Mouse (Mus musculus) lung, postnatal 10 days (tissue): ENCODE data around the gene G6pc2.

Experiments used
- DNase-seq: peaks from one replicate; pipeline ENCODE4 v3.0.0; 2021

The G6pc2 gene

GRCm38 (mm10) chr2:69210773-69211172 is at the start of gene G6pc2:
Gene G6pc2 (plus strand): TSS chr2:69211073.
- DNase-seq: no peak

- DNase-seq: no peak
Observed at GRCm38 (mm10) chr2:69170395-69171077, 40.3 kb upstream of the G6pc2 start.

- no peak for DNase-seq
Observed at GRCm38 (mm10) chr2:69175296-69175695, 35.6 kb upstream of the G6pc2 start.

GRCm38 (mm10) chr2:69179721-69180120 is 31.2 kb upstream of the G6pc2 start:
- DNase-seq: no peak

- DNase-seq: no peak
Observed at GRCm38 (mm10) chr2:69187990-69188389, 22.9 kb upstream of the G6pc2 start.

- DNase-seq: no peak
Observed at GRCm38 (mm10) chr2:69188732-69189131, 22.1 kb upstream of the G6pc2 start.

- no peak for DNase-seq
Observed at GRCm38 (mm10) chr2:69189222-69189621, 21.7 kb upstream of the G6pc2 start.

GRCm38 (mm10) chr2:69191059-69191458 is 19.8 kb upstream of the G6pc2 start:
- DNase-seq: no peak

- DNase-seq: peak; percentile 30
Observed at GRCm38 (mm10) chr2:69193555-69193954, 17.3 kb upstream of the G6pc2 start.

- DNase-seq: no peak
Observed at GRCm38 (mm10) chr2:69205185-69205584, 5.7 kb upstream of the G6pc2 start.

GRCm38 (mm10) chr2:69205791-69206351 is 5.0 kb upstream of the G6pc2 start, which contains the start of gene Spc25:
Gene Spc25 (minus strand): TSS chr2:69206194.
- peak; percentile 96 for DNase-seq

GRCm38 (mm10) chr2:69206523-69206922 is 4.3 kb upstream of the G6pc2 start:
- no peak for DNase-seq

- no peak for DNase-seq
Observed at GRCm38 (mm10) chr2:69209684-69210083, 1.2 kb upstream of the G6pc2 start.

- DNase-seq: no peak
Observed at GRCm38 (mm10) chr2:69212652-69213051, 1.8 kb downstream of the G6pc2 start.

- DNase-seq: no peak
Observed at GRCm38 (mm10) chr2:69215242-69215641, 4.4 kb downstream of the G6pc2 start.

- DNase-seq: no peak
Observed at GRCm38 (mm10) chr2:69221868-69222416, 11.1 kb downstream of the G6pc2 start.

GRCm38 (mm10) chr2:69222815-69223214 is 11.9 kb downstream of the G6pc2 start:
- no peak for DNase-seq

GRCm38 (mm10) chr2:69224724-69225123 is 13.9 kb downstream of the G6pc2 start:
- DNase-seq: no peak

GRCm38 (mm10) chr2:69226876-69227275 is 16.0 kb downstream of the G6pc2 start:
- no peak for DNase-seq

- no peak for DNase-seq
Observed at GRCm38 (mm10) chr2:69228635-69229034, 17.8 kb downstream of the G6pc2 start.

GRCm38 (mm10) chr2:69230137-69230536 is 19.3 kb downstream of the G6pc2 start:
- no peak for DNase-seq

GRCm38 (mm10) chr2:69232101-69232500 is 21.2 kb downstream of the G6pc2 start:
- DNase-seq: no peak

- DNase-seq: no peak
Observed at GRCm38 (mm10) chr2:69234976-69235678, 24.3 kb downstream of the G6pc2 start.

GRCm38 (mm10) chr2:69239315-69239714 is 28.4 kb downstream of the G6pc2 start:
- no peak for DNase-seq
